ENCODE assay signal across 10 mouse cellular contexts in the genomic region with DNA sequence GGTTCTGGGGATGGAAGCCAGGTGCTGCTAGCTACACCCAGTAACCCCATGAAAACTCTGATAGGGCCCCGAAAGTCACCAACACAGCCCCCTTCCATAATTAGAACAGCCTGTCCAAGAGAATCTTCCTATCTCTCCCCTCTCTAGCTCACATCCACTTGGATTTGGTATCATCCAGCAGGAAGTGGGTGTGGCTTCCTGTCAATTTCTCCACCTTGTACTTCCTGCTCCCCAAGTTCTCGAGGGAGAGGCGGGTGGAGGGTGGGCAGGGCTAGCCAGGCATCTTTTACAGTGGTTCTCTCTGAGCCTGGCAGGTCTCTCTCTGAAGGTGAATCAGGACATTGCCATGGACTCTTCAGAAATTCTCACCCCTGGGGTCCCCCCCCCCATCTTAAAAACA. TPM values are rescaled to one million over a fixed set of nuclear protein-coding genes. Genes with fewer than 3 reads are reported as not detected.
DNase-seq lines count a peak whose midpoint lies in the region; ATAC-seq lines count a peak whose summit lies in the region.
"Had no signal": no experiment of that assay in that cellular context is flagged by ENCODE, and none has a peak within 500 bp of the region (broad histone marks: within the 10 kb centered on the region; RNA-seq: fewer than 3 reads in every experiment).

No protein-coding gene starts in this region.

- peak; percentile 10 for DNase-seq in embryonic facial prominence, embryonic 11.5 days (ENCODE audit: low spot score)
- DNase-seq in embryonic facial prominence, embryonic 10.5 days (ENCODE audit: low spot score), result no peak
- DNase-seq in 416B (ENCODE audit: low read depth), result peak; percentile 14
- DNase-seq in cerebellum, adult 11-12 months, result no peak
- DNase-seq in layer of hippocampus, postnatal 14 days (ENCODE audit: low spot score in 2 of 2), result no peak
- DNase-seq: embryo, embryonic 11 days had no signal

- WGBS in embryonic facial prominence, embryonic 11.5 days, result 51% methylated on average over 3 of the region's 3 CpGs
- WGBS in embryonic facial prominence, embryonic 10.5 days, result 67% methylated on average over 3 of the region's 3 CpGs
- WGBS in intestine, embryonic 15.5 days, result 56% methylated on average over 3 of the region's 3 CpGs
- WGBS in liver, embryonic 16.5 days (ENCODE audit: insufficient replicate concordance), result 26% methylated on average over 3 of the region's 3 CpGs
- whole genome bisulfite sequencing in forebrain, embryonic 16.5 days, result 85% methylated on average over 3 of the region's 3 CpGs

- no peaks in the 10 kb centered on the region for H3K4me1 ChIP-seq in embryonic facial prominence, embryonic 11.5 days (ENCODE audit: control insufficient read depth, insufficient read depth, low read length)
- peaks cover 25% of the 10 kb centered on the region for H3K4me1 ChIP-seq in embryonic facial prominence, embryonic 10.5 days
- no peaks in the 10 kb centered on the region for H3K4me1 ChIP-seq in intestine, embryonic 15.5 days (replicated peaks)
- H3K4me1 ChIP-seq in liver, embryonic 16.5 days (ENCODE audit: control insufficient read depth, low read depth, low read length), result peaks cover 14% of the 10 kb centered on the region
- peaks cover 8% of the 10 kb centered on the region for H3K4me1 ChIP-seq in forebrain, embryonic 16.5 days (replicated peaks; ENCODE audit: control insufficient read depth, insufficient read depth, low read length)

- no peaks in the 10 kb centered on the region for H3K9me3 ChIP-seq in embryonic facial prominence, embryonic 11.5 days (replicated peaks; ENCODE audit: control insufficient read depth, low read length)
- no peaks in the 10 kb centered on the region for H3K9me3 ChIP-seq in embryonic facial prominence, embryonic 10.5 days
- H3K9me3 ChIP-seq in intestine, embryonic 15.5 days, result no peaks in the 10 kb centered on the region
- H3K9me3 ChIP-seq in liver, embryonic 16.5 days (replicated peaks; ENCODE audit: control insufficient read depth, low read length), result no peaks in the 10 kb centered on the region
- no peaks in the 10 kb centered on the region for H3K9me3 ChIP-seq in forebrain, embryonic 16.5 days (ENCODE audit: control insufficient read depth, low read length)
- H3K9me3 ChIP-seq: limb, embryonic 12.5 days had no signal

- no peak overlapping the region for H3K9ac ChIP-seq in embryonic facial prominence, embryonic 11.5 days (replicated peaks; ENCODE audit: low read length)
- H3K9ac ChIP-seq in intestine, embryonic 15.5 days, result no peak overlapping the region
- H3K9ac ChIP-seq in liver, embryonic 16.5 days (ENCODE audit: low read depth, low read length), result no peak overlapping the region
- H3K9ac ChIP-seq in forebrain, embryonic 16.5 days (replicated peaks; ENCODE audit: low read depth, low read length), result no peak overlapping the region
- H3K9ac ChIP-seq: limb, embryonic 12.5 days had no signal

- H3K4me2 ChIP-seq in embryonic facial prominence, embryonic 11.5 days (ENCODE audit: low read depth, low read length), result no peak overlapping the region
- H3K4me2 ChIP-seq in intestine, embryonic 15.5 days (replicated peaks), result 0 out of 2 replicates have a peak overlapping the region, but pooled peaks have one; percentile 14
- H3K4me2 ChIP-seq in liver, embryonic 16.5 days (ENCODE audit: low read depth, low read length), result peak overlapping the region; percentile 17
- H3K4me2 ChIP-seq in forebrain, embryonic 16.5 days (ENCODE audit: low read length), result no peak overlapping the region
- H3K4me2 ChIP-seq: limb, embryonic 12.5 days had no signal

- H3K27me3 ChIP-seq in embryonic facial prominence, embryonic 11.5 days (ENCODE audit: control insufficient read depth, insufficient read depth, low read length), result no peaks in the 10 kb centered on the region
- peaks cover 83% of the 10 kb centered on the region for H3K27me3 ChIP-seq in embryonic facial prominence, embryonic 10.5 days (replicated peaks; ENCODE audit: low read depth, poor library complexity, severe bottlenecking)
- no peaks in the 10 kb centered on the region for H3K27me3 ChIP-seq in intestine, embryonic 15.5 days (replicated peaks)
- no peaks in the 10 kb centered on the region for H3K27me3 ChIP-seq in liver, embryonic 16.5 days (ENCODE audit: control insufficient read depth, insufficient read depth, low read depth, low read length)
- H3K27me3 ChIP-seq in forebrain, embryonic 16.5 days (replicated peaks; ENCODE audit: control insufficient read depth, insufficient read depth, low read length), result peaks cover 2% of the 10 kb centered on the region; the same call in 1 of the 2 replicates

- ATAC-seq in embryonic facial prominence, embryonic 11.5 days (replicated peaks; ENCODE audit: insufficient number of reproducible peaks, low FRiP score, low TSS enrichment, low read depth), result no peak
- ATAC-seq in intestine, embryonic 15.5 days, result peak; percentile 63
- no peak for ATAC-seq in liver, embryonic 16.5 days (ENCODE audit: low read depth)
- no peak for ATAC-seq in forebrain, embryonic 16.5 days

- no peaks in the 10 kb centered on the region for H3K36me3 ChIP-seq in embryonic facial prominence, embryonic 11.5 days (replicated peaks; ENCODE audit: control insufficient read depth, insufficient read depth, low read depth, low read length)
- H3K36me3 ChIP-seq in embryonic facial prominence, embryonic 10.5 days (replicated peaks), result no peaks in the 10 kb centered on the region
- no peaks in the 10 kb centered on the region for H3K36me3 ChIP-seq in intestine, embryonic 15.5 days
- H3K36me3 ChIP-seq in liver, embryonic 16.5 days (ENCODE audit: control insufficient read depth, insufficient read depth), result no peaks in the 10 kb centered on the region
- no peaks in the 10 kb centered on the region for H3K36me3 ChIP-seq in forebrain, embryonic 16.5 days (ENCODE audit: control insufficient read depth, insufficient read depth)
- H3K36me3 ChIP-seq: limb, embryonic 12.5 days had no signal

- H3K4me3 ChIP-seq in embryonic facial prominence, embryonic 11.5 days (ENCODE audit: low read depth, low read length), result no peak overlapping the region
- no peak overlapping the region for H3K4me3 ChIP-seq in embryonic facial prominence, embryonic 10.5 days
- no peak overlapping the region for H3K4me3 ChIP-seq in intestine, embryonic 15.5 days (replicated peaks)
- no peak overlapping the region for H3K4me3 ChIP-seq in liver, embryonic 16.5 days (ENCODE audit: low read depth, low read length)
- no peak overlapping the region for H3K4me3 ChIP-seq in forebrain, embryonic 16.5 days (replicated peaks; ENCODE audit: low read length)
- H3K4me3 ChIP-seq: limb, embryonic 12.5 days had no signal

- no peak overlapping the region for H3K27ac ChIP-seq in embryonic facial prominence, embryonic 11.5 days (replicated peaks; ENCODE audit: low read depth, low read length)
- H3K27ac ChIP-seq in embryonic facial prominence, embryonic 10.5 days (replicated peaks), result no peak overlapping the region
- H3K27ac ChIP-seq in intestine, embryonic 15.5 days, result peak overlapping the region; percentile 40
- peak overlapping the region; percentile 66; the same call in 1 of the 2 replicates for H3K27ac ChIP-seq in liver, embryonic 16.5 days (ENCODE audit: low read length)
- no peak overlapping the region for H3K27ac ChIP-seq in forebrain, embryonic 16.5 days (ENCODE audit: low read length)

RNA-seq across cellular contexts. Expression of a gene that starts 35.7 kb away (rescaled TPM):
- polyA plus RNA-seq in embryonic facial prominence, embryonic 11.5 days (2014; fragmentation: Nextera tagmentation; extraction: Ambion mirVana), result 196 and 219 TPM in 2 replicates
- 164 TPM in 2 replicates for polyA plus RNA-seq in embryonic facial prominence, embryonic 10.5 days (2016; fragmentation: Nextera tagmentation; extraction: Ambion mirVana)
- 112 and 128 TPM in 2 replicates for polyA plus RNA-seq in intestine, embryonic 15.5 days (2015; fragmentation: Nextera tagmentation; extraction: Ambion mirVana)
- polyA plus RNA-seq in liver, embryonic 16.5 days (2015; fragmentation: Nextera tagmentation; extraction: Ambion mirVana), result 43.9 and 44.5 TPM in 2 replicates
- polyA plus RNA-seq in forebrain, embryonic 16.5 days (2015; fragmentation: Nextera tagmentation; extraction: Ambion mirVana), result 121 and 133 TPM in 2 replicates
- total RNA-seq in layer of hippocampus, postnatal 14 days (2021), result 100 to 1,000 TPM; 157 to 176 TPM

Comparison
In these comparisons a context has a peak if more than half of its experiments do, and no peak if none do; other contexts are left out.
1. DNase-seq: peak in embryonic facial prominence, embryonic 11.5 days (single experiment) and 416B (single experiment); none in embryonic facial prominence, embryonic 10.5 days (single experiment), cerebellum, adult 11-12 months (single experiment) and layer of hippocampus, postnatal 14 days (0 of 2).
2. H3K27ac ChIP-seq: peak in intestine, embryonic 15.5 days (single experiment) and liver, embryonic 16.5 days (single experiment); none in embryonic facial prominence, embryonic 11.5 days (single experiment), embryonic facial prominence, embryonic 10.5 days (single experiment) and forebrain, embryonic 16.5 days (single experiment).
3. H3K4me2 ChIP-seq: peak in intestine, embryonic 15.5 days (single experiment) and liver, embryonic 16.5 days (single experiment); none in embryonic facial prominence, embryonic 11.5 days (single experiment) and forebrain, embryonic 16.5 days (single experiment).